Mouse (Mus musculus): ENCODE data around the gene Hist3h2ba. TPM values are rescaled to one million over a fixed set of nuclear protein-coding genes. Genes with fewer than 3 reads are reported as not detected.

The Hist3h2ba gene
- 100 to 1,000 TPM in 1 of 2 experiments, 10 to 100 TPM in 1; 90.4 to 111 TPM for total RNA-seq (2021)

DNA sequence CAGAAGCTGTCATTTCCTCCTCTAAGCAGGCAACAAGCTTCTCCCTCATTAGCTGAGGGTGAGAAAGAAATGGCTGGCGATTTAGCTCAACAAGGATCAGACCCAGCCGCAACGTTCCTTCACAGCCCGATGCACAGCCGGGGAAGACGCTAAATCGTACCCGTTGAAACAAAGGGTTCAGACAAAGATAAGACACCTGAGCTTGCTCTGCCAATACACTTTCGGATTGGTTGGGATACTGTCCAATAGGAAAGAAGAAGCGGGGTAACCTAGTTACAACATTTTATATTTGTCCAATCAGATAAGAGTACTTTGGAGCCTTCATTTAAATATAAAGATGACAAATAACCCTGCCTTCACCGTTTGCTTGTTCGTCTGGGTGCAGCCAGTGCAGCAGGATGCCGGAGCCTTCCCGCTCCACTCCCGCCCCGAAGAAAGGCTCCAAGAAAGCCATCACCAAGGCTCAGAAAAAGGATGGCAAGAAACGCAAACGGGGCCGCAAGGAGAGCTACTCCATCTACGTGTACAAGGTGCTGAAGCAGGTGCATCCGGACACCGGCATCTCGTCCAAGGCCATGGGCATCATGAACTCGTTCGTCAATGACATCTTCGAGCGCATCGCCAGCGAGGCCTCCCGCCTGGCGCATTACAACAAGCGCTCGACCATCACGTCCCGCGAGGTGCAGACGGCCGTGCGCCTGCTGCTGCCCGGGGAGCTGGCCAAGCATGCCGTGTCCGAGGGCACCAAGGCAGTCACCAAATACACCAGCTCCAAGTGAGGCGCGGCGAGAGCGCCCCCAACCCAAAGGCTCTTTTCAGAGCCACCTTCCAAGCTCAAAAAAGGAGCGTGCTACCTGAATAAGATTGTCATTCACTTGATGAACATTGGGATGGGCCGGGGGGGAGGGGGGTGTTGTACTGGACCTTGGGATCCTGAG, at the start of gene Hist3h2ba:
Gene Hist3h2ba (plus strand): TSS at position 379 of the 938 bp plus-strand sequence.
- intact Hi-C loops (cut with DNase I), result no loop called here
- DNase-seq (ENCODE audit: low spot score in 2 of 2), result peak; percentile 82 to 96

DNA sequence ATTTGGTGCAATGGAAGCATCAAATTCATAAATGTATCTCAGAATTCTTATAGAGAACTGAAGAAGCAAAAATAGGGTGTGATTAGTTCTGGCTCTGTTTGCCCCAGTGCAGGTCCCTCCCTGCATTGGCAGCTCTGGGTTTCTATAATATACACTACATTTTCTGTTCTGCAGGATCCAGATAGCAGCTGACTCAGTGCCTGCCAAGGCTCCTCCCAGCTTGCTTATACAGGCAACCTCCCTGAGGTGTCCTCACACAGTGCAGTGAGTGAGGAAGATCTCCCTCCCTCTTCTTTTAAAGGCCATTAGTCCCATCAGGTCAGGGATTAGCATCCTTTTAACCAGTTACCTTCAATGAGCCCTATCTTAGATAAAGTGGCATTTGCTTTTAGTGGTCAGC, 47.6 kb upstream of the Hist3h2ba start:
- intact Hi-C loops (cut with DNase I), result no loop called here
- DNase-seq (ENCODE audit: low spot score in 2 of 2), result no peak

DNA sequence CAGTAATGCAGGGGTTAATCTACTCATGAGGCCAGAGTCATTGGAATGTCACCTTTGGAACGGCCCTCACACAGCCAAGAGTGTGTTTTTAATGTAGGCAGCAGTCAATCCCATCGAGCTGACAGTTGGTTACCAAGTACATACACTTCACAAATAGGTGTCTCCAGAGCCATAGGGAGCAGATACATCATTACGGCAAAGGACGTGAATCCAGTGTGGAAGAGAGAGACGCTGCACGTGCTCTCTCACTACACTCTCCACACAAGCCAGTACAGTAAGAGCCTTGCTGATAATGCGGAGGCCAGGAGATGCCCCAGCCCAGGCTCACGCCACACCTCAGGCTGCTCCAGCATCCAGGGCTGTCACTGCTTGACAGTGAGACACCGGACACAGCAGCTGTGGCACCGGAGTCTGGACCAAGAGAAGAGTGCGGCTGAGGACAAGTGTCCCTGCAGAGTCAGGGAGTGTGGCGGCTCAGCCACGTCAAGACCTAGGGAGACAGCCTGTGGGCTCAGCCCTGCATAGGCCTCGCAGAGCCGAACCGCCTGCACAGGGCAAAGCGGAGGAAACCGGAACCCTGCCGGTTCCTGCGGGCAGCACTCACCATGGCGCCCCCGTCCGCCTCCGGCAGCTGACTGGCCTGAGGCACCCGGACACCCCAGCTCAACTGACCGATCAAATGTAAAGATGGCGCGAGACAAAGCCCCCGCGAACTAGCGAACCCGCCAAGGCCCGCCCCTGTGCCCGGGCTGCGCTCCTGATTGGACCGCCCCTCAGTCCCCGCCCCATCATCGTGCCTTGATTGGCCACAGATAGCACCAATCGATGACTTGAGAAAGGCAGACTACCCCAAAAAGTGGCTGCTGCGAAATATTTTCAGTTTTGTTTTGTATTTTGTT, 45.0 kb upstream of the Hist3h2ba start, which contains the start of gene Zfp39:
Gene Zfp39 (minus strand): TSS at position 715 of the 899 bp plus-strand sequence.
- intact Hi-C loops (cut with DNase I), result no loop called here
- peak; percentile 94 to 97 for DNase-seq (ENCODE audit: low spot score in 2 of 2)

DNA sequence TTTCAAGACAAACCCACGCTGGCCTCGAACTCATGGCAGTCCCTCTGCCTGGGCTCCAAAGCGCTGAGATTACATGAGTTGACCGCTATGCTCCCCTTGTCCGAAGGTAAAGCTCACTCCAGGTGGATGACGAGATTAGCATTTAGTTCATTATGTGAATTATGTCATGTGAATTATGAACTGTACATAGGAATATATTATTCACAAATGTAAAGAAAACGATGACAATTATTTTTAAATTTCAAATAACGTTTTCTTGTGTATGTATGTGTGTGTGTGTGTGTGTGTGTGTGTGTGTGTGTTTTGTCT, 44.4 kb upstream of the Hist3h2ba start:
- intact Hi-C loops (cut with DNase I), result no loop called here
- DNase-seq (ENCODE audit: low spot score in 2 of 2), result no peak

DNA sequence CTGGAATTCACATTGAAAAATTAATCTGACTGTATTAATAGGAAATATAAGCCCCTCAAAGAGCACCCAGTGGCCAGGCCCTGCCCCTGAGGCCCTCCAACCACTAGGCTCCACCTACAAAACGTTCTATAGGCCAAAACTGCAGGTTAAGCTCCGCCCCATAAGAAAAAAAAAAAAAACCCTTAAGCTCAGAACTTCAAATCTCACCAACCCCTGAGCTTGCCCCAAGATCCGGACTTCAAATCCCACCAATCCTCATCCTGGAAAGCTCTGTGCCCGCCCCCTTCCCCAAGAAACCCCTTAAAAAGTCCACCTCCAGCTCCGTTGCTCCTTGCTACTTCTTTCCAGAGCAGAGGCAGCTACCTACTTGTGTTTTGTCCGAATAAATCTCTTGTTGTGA, 43.9 kb upstream of the Hist3h2ba start:
- intact Hi-C loops (cut with DNase I), result no loop called here
- peak in 1 of 2 experiments; percentile 9 for DNase-seq (ENCODE audit: low spot score in 2 of 2)

DNA sequence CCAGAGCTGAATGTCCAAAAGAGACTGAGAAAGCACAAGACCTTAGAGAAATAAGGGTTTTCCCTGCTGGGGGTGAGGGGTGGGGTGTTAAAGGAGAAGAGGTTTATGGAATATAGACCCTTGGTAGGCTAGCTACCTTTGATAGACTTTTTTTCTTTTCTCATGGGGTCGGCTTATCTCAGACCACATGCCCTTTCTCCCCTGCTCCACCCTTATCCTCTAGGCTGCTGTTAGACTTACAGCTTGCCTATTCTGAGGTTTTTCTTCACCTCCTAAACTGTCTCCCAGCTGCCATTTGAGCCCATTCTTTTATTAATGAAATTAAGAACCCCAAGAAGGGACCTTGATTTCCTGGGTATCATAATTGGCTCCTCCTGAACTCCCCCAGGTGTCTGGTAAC, 34.9 kb upstream of the Hist3h2ba start:
- intact Hi-C loops (cut with DNase I), result loop anchor here (5.0 to 10.0 kb wide), 2 partner anchors 384 to 509 kb away; no protein-coding TSS in a partner anchor

DNA sequence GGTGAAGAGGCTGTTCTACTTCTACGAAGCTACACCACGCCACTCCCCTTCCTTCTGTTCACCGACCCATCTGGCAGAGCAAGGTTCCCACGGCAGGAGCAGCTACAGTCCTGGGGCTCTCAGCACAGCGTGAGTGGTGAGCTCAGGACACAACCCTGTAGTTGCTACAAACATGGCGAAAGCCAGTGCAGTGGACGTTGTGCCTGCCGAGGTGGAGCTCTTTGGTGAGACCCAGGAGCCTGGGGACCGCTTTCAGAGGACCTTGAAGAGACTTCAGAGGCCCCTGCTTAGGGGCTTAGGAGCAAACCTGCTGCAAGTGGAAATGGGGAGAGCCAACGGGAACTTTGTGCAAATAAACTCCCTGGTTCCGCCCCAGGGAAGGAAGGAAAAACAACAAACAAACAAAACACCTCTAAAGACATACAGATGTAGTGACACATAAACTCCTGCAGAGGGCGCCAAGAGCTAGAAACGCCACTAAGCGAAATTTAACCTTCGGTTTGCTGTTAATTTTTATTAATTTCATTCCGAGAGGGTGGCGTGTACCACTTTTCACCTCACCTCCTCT, 34.2 kb upstream of the Hist3h2ba start:
- intact Hi-C loops (cut with DNase I), result loop anchor here (5.0 to 10.0 kb wide), 2 partner anchors 383 to 510 kb away; no protein-coding TSS in a partner anchor
- DNase-seq (ENCODE audit: low spot score in 2 of 2), result no peak

More for the DNA sequence above, 34.9 kb upstream of the Hist3h2ba start:
- DNase-seq (ENCODE audit: low spot score in 2 of 2), result no peak

DNA sequence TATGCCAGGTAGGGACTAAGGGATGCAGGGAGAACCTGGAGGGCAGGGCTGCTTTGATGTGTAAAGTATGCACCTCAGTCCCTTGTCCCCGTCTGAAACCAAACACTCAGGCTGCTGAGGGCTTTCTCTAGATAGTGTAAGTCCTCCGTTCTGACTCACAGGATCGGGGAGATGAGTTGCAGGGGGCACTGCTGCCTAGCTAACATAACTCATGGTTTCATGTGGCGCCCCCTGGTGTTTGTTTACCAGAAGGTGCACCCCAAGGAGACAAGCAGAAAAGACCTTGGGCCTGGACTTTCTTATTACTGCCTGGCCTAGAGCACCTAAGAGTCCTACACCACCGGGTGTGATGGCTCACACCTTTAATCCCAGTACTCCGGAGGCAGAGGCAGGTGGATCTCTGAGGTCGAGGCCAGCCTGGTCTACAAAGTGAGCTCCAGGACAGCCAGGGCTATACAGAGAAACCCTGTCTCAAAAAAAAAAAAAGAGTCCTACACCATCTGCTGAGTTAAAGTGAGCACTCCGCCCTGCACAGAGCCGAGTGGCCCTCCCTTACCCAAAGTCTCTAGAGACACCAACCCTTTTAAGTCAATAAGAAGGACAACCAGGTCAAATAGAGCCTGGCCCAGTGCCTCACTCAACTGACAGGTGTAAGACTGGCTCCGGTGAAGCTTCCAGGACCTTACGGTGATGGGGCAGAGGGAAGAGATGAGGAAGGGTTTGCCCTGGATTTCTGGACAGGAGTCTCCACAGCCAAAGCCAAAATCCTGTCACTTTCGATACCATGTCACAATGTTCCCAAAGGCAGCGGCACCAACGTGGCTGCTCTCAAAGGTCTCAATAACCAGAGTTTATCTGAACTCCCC, 31.6 kb upstream of the Hist3h2ba start:
- DNase-seq (ENCODE audit: low spot score in 2 of 2), result no peak
- intact Hi-C loops (cut with DNase I), result loop anchor here (10.0 kb wide), 1 partner anchor 512 kb away; no protein-coding TSS in a partner anchor

DNA sequence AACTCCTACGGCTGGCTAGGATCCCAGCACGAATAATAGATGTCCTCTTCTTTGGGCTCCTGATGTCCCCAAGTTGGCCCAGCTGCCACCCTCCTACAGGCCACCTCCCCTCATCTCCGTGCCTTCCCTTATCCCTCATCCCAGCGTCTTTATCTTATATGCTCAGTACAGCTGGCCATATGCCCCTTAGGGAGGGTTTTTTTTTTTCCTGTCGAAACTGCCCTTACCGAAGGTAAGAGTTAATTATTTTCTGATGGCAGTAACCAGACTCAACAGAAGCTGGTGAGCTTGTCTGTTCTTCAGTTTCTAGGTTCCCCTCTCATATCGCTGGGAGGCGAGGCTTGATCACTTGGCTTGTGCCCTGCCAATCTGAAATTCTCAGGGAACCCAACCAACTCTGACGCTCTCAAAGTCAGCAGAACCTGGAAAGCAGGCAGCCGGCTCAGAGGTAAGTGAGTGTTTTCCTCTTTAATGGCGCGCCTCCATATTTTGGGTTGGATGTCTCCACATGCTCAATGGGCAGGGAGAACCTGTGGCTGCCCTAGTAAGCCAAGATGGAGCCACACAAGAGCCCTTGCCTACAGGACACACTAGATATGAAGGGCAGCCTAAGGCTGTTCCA, 30.9 kb upstream of the Hist3h2ba start, which contains the start of gene Btnl10:
Gene Btnl10 (plus strand): TSS at position 164 of the 622 bp plus-strand sequence.
- no peak for DNase-seq (ENCODE audit: low spot score in 2 of 2)
- intact Hi-C loops (cut with DNase I), result loop anchor here (10.0 kb wide), 1 partner anchor 513 kb away; no protein-coding TSS in a partner anchor

DNA sequence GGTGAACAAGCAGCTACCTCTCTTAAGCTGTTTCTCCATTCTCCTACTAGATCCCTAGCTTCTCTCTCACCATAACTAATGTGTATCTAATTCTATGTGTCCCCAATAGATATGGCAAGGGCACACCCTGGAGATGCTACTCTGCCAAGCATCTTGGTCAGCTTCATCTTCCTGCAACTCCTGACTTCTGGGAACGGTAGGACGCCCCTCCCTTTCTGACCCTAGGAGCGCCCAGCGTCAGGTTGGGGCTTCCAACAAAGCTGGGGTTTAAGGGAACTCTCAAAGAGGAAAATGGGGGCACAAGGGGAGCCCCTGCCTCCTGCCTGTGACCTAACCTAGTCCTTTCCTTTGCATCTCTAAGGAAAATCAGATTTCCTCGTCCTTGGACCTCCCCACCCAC, 30.0 kb upstream of the Hist3h2ba start:
- intact Hi-C loops (cut with DNase I), result loop anchor here (10.0 kb wide), 1 partner anchor 514 kb away; no protein-coding TSS in a partner anchor
- no peak for DNase-seq (ENCODE audit: low spot score in 2 of 2)

DNA sequence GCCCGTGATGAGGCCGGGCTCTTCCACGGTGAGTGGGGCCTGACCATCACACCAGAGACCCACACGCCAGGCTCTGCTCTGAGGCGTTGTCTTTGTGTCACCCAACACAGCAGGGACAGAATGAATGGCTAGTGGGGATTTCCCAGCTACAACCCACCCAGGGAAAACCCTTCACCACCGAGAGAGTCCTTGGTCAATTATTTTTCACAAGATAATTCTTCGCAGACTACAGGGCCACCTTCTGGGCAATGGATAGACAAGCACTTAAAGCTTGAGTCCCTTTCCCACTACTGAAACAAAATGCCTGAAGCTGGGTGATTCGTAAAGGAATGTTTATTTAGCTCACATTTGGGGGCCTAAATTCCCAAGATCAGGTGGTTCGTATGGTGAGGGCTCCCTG, 26.3 kb upstream of the Hist3h2ba start:
- intact Hi-C loops (cut with DNase I), result no loop called here
- no peak for DNase-seq (ENCODE audit: low spot score in 2 of 2)

DNA sequence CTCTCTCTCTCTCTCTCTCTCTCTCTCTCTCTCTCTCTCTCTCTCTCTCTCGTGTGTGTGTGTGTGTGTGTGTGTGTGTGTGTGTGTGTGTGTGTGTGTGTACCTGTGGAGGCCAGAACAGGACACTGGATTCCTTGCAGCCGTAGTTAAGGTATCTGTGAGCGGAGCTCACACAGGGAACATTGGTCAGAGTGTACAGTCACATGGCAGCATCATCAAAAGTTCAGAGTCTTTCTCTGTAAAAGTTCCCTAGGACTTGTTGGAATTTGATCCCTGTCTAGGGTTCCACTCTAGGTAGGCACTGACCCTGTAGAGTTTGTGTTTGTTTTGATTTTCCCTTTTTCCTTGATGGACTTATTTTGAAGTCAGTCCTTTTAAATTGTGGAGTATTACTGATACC, 22.1 kb upstream of the Hist3h2ba start:
- intact Hi-C loops (cut with DNase I), result no loop called here
- DNase-seq (ENCODE audit: low spot score in 2 of 2), result no peak

DNA sequence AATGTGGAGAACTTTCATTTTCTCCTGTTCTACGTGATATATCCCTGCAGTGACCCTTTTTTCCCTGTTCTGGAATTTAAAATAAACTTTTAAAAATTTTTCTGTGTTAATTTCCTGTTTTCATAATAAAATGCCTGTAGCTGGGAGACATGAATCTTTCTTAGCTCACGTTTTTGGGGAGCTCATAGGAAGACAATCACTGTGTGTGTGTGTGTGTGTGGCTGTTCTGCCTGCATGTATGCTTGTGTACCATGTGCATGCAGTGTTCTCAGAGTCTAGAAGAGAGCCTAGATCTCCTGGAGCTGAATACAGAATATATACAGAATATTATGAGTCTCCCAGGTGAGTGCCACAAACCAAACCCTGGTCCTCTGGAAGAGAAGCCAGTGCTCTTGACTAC, 21.7 kb upstream of the Hist3h2ba start:
- intact Hi-C loops (cut with DNase I), result no loop called here
- no peak for DNase-seq (ENCODE audit: low spot score in 2 of 2)

DNA sequence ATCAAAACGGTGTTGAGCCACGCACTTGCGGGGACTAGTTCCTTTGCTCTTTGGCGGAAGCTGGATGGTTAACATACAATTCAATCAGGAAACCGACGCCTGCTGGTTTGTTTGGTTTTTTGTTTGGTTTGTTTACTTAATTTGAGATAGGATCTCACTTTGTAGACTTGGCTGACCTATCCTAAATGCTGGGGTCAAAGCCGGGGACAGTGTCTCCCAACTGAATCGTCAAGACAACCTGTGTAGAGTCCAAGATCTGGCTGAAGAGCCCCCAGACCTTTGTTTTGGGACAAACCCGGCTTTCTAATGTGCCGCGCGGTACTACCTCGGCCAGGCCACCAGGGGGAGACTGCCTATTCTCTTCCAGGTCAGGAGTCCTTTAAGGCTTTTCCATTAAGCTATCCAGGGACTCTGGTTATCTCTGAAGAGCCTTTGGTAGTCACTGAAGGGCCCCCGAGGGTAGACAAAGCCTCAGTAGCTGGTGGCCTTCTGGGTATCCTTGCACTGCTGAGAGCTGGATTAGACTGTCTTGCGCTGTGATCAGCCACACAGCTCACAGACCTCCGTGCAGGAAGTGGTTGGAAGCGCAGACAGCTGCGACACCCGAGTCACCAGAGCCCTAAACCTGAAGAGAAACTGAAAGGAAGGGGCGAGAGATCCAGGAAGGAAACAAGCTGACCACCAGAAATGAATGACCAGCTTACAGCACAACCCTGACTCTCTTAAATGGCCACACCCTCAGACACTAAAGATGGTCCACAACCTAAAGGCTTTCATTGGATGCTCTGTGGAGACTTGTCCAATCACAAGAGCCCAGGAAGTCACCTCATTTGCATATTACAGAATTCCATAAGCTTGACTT, 20.7 kb upstream of the Hist3h2ba start:
- peak in 1 of 2 experiments; percentile 38 for DNase-seq (ENCODE audit: low spot score in 2 of 2)
- intact Hi-C loops (cut with DNase I), result no loop called here

DNA sequence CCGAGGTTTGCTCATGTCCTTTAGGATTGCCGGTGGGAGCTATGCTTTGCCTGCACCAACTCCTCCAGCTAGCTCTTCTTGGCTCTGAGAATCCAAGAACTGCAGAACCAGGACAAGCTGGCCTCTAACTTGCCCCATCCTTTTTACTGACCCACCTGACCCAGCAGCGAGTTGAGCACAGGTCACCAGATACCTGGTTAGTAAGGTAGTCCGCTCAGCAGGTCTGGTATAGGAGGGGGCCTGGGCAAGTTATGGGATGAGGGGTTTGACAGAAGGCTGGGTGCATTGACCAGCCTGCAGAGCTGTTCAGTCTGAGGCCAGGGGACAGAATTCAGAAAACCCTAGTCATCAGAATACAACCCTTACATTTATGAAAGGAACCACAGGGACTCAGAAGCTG, 19.7 kb upstream of the Hist3h2ba start:
- intact Hi-C loops (cut with DNase I), result no loop called here

DNA sequence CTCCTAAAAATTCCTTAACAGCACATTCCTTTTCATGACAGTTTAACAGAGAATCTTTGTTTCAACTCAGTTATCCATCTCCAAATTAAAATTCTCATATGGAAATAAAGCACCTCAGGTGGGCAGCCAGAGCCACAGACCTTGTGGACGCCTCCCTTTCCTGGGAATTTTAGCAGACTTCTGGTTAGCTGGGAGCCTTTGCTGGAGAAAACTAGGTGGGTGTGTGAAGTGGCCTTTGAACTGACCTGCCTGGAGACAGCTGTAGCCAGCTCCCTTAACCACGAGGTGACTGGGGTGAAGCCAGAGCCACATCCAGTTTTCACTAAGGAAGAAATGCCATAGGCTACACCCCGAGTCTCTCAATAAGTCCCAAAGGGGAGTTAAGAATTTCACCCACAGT, 19.1 kb upstream of the Hist3h2ba start:
- DNase-seq (ENCODE audit: low spot score in 2 of 2), result no peak

More for the DNA sequence above, 19.7 kb upstream of the Hist3h2ba start:
- DNase-seq (ENCODE audit: low spot score in 2 of 2), result no peak

DNA sequence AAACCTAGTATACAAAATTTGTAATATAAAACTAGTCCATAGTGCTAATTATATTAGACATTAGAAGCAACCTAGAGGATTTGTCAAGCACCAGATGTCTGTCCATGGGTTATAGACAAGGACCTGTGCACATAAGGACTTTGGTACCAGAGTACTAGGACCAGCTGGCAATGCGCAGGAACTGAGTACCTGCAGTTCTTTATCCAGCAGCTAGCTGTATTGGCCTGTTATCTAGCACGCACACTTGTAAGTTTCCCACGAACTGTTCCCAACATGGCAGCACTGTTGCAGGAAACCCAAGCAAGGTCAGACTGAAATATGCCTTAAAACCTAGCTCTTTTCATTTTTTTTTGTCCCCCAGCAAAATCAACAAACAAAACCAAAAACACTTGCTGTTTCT, 18.5 kb upstream of the Hist3h2ba start:
- DNase-seq (ENCODE audit: low spot score in 2 of 2), result no peak
- intact Hi-C loops (cut with DNase I), result no loop called here

More for the DNA sequence above, 19.1 kb upstream of the Hist3h2ba start:
- intact Hi-C loops (cut with DNase I), result no loop called here

All from left cerebral cortex, postnatal 25 days (tissue).